Mouse (Mus musculus) C2C12 (cell line): ENCODE data around the gene Slc26a10.

Source experiments
- CTCF ChIP-seq: IDR thresholded peaks from one replicate; pipeline ENCODE4 v1.5.1; 2011; ENCODE audit not compliant: control insufficient read depth, insufficient read depth, insufficient read length
- FOSL1 ChIP-seq: IDR thresholded peaks from one replicate; pipeline ENCODE4 v1.8.0; 2011; ENCODE audit warnings: mild to moderate bottlenecking, low read length; ENCODE audit not compliant: poor library complexity, insufficient read depth, severe bottlenecking
- MYOD1 ChIP-seq: IDR thresholded peaks from one replicate; pipeline ENCODE4 v1.6.1; 2011; ENCODE audit warnings: low read depth; ENCODE audit not compliant: control insufficient read depth, insufficient read length
- MYOG ChIP-seq: IDR thresholded peaks from one replicate; pipeline ENCODE4 v1.6.1; 2011; ENCODE audit not compliant: control insufficient read depth, insufficient read length; ENCODE audit errors: extremely low read depth

GRCm38 (mm10) chr10:127127711-127128279 is 52.6 kb downstream of the Slc26a10 start:
- no peak for TF ChIP-seq CTCF
- no peak for TF ChIP-seq MYOG
- no peak for TF ChIP-seq FOSL1
- no peak for TF ChIP-seq MYOD1
